Mouse (Mus musculus) limb, embryonic 11.5 days (tissue): Measurements from ENCODE around the gene Dcn. TPM values are rescaled to one million over a fixed set of nuclear protein-coding genes. Genes with fewer than 3 reads are reported as not detected.

Experiments used
- ATAC-seq: fragments of 200-750 bp; cut with Nextera tagmentation; 2 replicates; pipeline ENCODE4 v1.8.0; 2017; ENCODE audit warnings: low read depth; ENCODE audit not compliant: insufficient number of reproducible peaks, low FRiP score, low TSS enrichment
- DNase-seq: peaks from one replicate; pipeline ENCODE4 v3.0.0-alpha.2; 2015; ENCODE audit warnings: low spot score
- H3K27ac ChIP-seq: fragments of 300-500 bp; sonication (generic); replicated peaks from 2 replicates; pipeline ENCODE4 v1.5.1; 2014; ENCODE audit warnings: low read depth, mild to moderate bottlenecking, low read length
- H3K27me3 ChIP-seq: fragments of 300-500 bp; sonication (generic); 2 replicates; pipeline ENCODE4 v1.6.1; 2014; ENCODE audit warnings: mild to moderate bottlenecking, low read length, mixed read lengths; ENCODE audit not compliant: control insufficient read depth, insufficient read depth
- H3K36me3 ChIP-seq: fragments of 300-500 bp; sonication (generic); 2 replicates; pipeline ENCODE4 v1.6.1; 2014; ENCODE audit warnings: mild to moderate bottlenecking, low read length, moderate library complexity, mixed read lengths; ENCODE audit not compliant: control insufficient read depth, insufficient read depth
- H3K4me1 ChIP-seq: fragments of 300-500 bp; sonication (generic); 2 replicates; pipeline ENCODE4 v1.6.1; 2014; ENCODE audit warnings: low read length, mixed read lengths; ENCODE audit not compliant: control insufficient read depth, insufficient read depth
- H3K4me2 ChIP-seq: fragments of 300-500 bp; sonication (generic); 2 replicates; pipeline ENCODE4 v1.6.1; 2014; ENCODE audit warnings: low read depth, mild to moderate bottlenecking, moderate library complexity; ENCODE audit not compliant: severe bottlenecking
- H3K4me3 ChIP-seq: fragments of 300-500 bp; sonication (generic); 2 replicates; pipeline ENCODE4 v1.5.1; 2014; ENCODE audit warnings: low read depth, low read length
- H3K9ac ChIP-seq: fragments of 300-500 bp; sonication (generic); 2 replicates; pipeline ENCODE4 v1.6.1; 2014; ENCODE audit warnings: mild to moderate bottlenecking, low read length
- H3K9me3 ChIP-seq: fragments of 300-500 bp; sonication (generic); 2 replicates; pipeline ENCODE4 v1.6.1; 2016; ENCODE audit warnings: low read length; ENCODE audit not compliant: control insufficient read depth
- WGBS: fragments of 180-500 bp; shearing (Covaris S2); extraction: QIAGEN DNeasy Blood & Tissue Kit; methylation state at CpG from one replicate; pipeline ENCODE4 v1.1.7; 2014; 5-methylcytosine and 5-hydroxymethylcytosine counted together
- polyA plus RNA-seq: library from polyadenylated mRNA; unstranded; fragments of >200 nt; fragmentation: Nextera tagmentation; extraction: Ambion mirVana; gene quantifications from 2 replicates; pipeline ENCODE4 v1.2.1, GENCODE M21; 2014

Dcn gene
- 12.8 and 13.3 TPM in 2 replicates for polyA plus RNA-seq

- no peaks in the 10 kb centered on the region for H3K9me3 ChIP-seq
- 8% methylated on average over 7 of the region's 7 CpGs for WGBS
- DNase-seq (peak; percentile 56), ATAC-seq (peak; percentile 86)
- peak within 1 kb of the TSS; percentile 45 for H3K27ac ChIP-seq
- H3K36me3 ChIP-seq, result no peaks in the 10 kb centered on the region
- no peak within 1 kb of the TSS for H3K4me3 ChIP-seq
- H3K9ac ChIP-seq, result no peak within 1 kb of the TSS
- peaks cover 11% of the 10 kb centered on the region; the same call in 1 of the 2 replicates for H3K4me1 ChIP-seq
- H3K27me3 ChIP-seq, result no peaks in the 10 kb centered on the region
- peak within 1 kb of the TSS; percentile 31; the same call in 1 of the 2 replicates for H3K4me2 ChIP-seq
These were observed at the start of gene Dcn for GRCm38 (mm10) chr10:97479004-97479766. TSS of gene Dcn (plus strand) at chr10:97479609.

DNA sequence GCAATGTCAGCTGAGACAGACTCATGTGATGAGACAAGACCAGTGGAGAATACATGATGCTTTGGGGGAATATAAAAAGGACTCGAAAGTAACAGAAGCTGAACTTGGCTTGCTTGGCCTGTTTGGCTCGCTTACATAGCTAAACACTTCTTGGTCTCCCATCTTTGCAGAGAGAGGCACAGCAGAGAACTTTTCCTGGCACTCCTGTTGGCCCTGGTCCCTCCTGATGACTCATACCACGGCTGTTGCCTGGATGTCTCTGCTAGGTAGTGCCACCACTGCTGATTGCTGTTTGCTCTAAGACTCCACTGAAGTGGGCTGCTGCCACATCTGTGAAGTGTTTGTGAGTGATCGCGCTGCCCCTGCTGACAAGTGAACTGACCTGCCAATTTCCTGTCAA lies 42.7 kb upstream of the Dcn start:
- Histone ChIP-seq H3K36me3 (no peaks in the 10 kb centered on the region), H3K27me3 (no peaks in the 10 kb centered on the region), H3K9ac (no peak overlapping the region), H3K4me3 (no peak overlapping the region), H3K27ac (no peak overlapping the region), H3K4me2 (no peak overlapping the region), H3K9me3 (no peaks in the 10 kb centered on the region), H3K4me1 (no peaks in the 10 kb centered on the region)
- peak; percentile 31 for DNase-seq
- WGBS, result 69% methylated on average over 5 of the region's 5 CpGs
- ATAC-seq, result no peak

- 66% methylated on average over 2 of the region's 2 CpGs for WGBS
- H3K9ac ChIP-seq, result no peak overlapping the region
- H3K9me3 ChIP-seq, result no peaks in the 10 kb centered on the region
- H3K4me2 ChIP-seq, result no peak overlapping the region
- no peaks in the 10 kb centered on the region for H3K4me1 ChIP-seq
- no peak overlapping the region for H3K27ac ChIP-seq
- DNase-seq (no peak), ATAC-seq (no peak)
- H3K4me3 ChIP-seq, result no peak overlapping the region
- H3K36me3 ChIP-seq, result no peaks in the 10 kb centered on the region
- H3K27me3 ChIP-seq, result no peaks in the 10 kb centered on the region
These were observed 37.1 kb upstream of the Dcn start for GRCm38 (mm10) chr10:97442300-97442699.

DNA sequence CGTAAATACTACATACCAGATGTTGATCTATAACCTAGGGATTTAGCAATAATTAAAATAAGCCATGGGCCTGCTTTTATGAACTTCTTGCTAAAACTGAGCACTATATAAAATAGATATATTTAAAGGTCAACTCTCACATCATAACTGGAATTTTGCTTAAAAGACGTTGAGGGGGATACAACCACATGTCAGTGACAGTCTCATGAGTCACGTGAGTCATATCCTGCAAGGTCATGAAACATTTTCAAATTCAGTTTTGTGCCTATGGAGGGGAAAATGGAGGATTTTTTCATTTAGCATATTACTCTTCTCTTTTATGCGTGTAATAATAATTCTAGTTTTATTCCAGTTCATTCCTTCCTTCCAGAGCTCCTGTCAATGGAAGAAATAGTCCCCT lies 32.9 kb upstream of the Dcn start:
- DNase-seq, result no peak
- Histone ChIP-seq H3K4me2 (no peak overlapping the region), H3K9me3 (no peaks in the 10 kb centered on the region), H3K36me3 (no peaks in the 10 kb centered on the region), H3K4me3 (no peak overlapping the region), H3K27ac (no peak overlapping the region), H3K9ac (no peak overlapping the region), H3K27me3 (no peaks in the 10 kb centered on the region), H3K4me1 (no peaks in the 10 kb centered on the region)
- no peak for ATAC-seq
- 68% methylated on average over 4 of the region's 4 CpGs for WGBS

DNA sequence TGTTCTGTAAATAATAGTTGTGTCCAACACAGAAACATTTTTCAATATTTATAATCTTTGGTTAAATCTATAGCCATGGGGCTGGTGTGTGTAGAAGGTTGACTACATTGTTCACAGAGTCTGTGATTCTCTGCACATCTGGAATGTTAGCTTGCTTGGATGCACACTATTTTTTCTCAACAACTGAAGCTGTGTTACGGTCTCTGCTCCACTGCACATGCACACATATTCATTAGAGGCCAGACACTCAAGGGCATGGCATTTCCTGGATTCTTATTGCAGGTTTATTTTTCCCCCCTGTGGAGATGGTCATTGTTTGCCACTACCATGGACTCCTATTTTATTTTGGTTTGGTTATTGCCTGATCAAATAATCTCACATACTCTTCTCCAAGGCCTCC lies 26.5 kb upstream of the Dcn start:
- Histone ChIP-seq H3K4me1 (peaks cover 2% of the 10 kb centered on the region; the same call in 1 of the 2 replicates), H3K27me3 (no peaks in the 10 kb centered on the region), H3K27ac (no peak overlapping the region), H3K9ac (no peak overlapping the region), H3K4me2 (no peak overlapping the region), H3K36me3 (no peaks in the 10 kb centered on the region), H3K9me3 (no peaks in the 10 kb centered on the region), H3K4me3 (no peak overlapping the region)
- DNase-seq (no peak), ATAC-seq (no peak)
- WGBS, result 39% methylated on average over 1 of the region's 1 CpGs

DNA sequence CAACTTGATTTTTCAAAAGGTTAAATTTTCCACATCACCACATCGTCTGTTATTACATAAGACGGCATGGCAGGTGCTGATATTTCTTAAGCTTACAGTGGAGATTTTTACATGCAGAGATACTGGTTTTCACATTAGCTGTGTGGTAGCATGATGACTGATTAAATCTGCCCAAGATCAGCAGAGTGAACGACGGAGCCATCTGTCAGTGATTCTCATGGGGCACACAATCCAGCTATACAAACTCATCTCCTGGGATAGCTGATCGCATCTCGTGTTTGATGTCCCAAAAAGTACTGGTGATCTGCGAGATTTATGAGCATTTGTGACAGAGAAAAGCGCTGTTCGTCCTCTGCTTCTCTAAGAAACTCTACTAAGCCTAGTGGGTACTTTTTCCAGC lies 25.9 kb upstream of the Dcn start:
- Histone ChIP-seq H3K4me1 (peaks cover 2% of the 10 kb centered on the region; the same call in 1 of the 2 replicates), H3K27ac (no peak overlapping the region), H3K9me3 (no peaks in the 10 kb centered on the region), H3K27me3 (no peaks in the 10 kb centered on the region), H3K4me2 (no peak overlapping the region), H3K4me3 (no peak overlapping the region), H3K9ac (no peak overlapping the region), H3K36me3 (no peaks in the 10 kb centered on the region)
- DNase-seq (no peak), ATAC-seq (no peak)
- 81% methylated on average over 9 of the region's 9 CpGs for WGBS

- 83% methylated on average over 7 of the region's 7 CpGs for WGBS
- ATAC-seq, result no peak
These were observed 22.4 kb upstream of the Dcn start for GRCm38 (mm10) chr10:97456993-97457392.

DNA sequence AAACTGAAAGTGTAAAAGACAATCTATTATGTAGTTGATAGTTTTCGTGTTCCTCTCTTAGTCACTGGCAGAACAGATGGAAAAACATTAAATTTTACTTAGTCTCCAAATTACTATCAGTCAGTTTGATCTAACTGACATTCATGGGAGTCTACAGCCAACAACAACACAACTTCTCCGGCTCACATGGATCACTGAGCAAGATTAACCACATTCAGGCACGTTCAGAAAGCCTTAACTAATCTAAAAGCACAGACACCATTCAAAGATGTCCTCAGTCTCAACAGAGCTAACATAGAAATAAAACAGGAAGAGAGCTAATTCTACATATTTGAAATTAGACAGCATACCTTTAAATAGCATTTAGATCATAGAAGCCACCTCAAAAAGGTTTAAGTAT lies 12.6 kb upstream of the Dcn start:
- Histone ChIP-seq H3K4me1 (no peaks in the 10 kb centered on the region), H3K9me3 (no peaks in the 10 kb centered on the region), H3K4me3 (no peak overlapping the region), H3K27me3 (no peaks in the 10 kb centered on the region), H3K27ac (no peak overlapping the region), H3K4me2 (no peak overlapping the region), H3K9ac (no peak overlapping the region), H3K36me3 (no peaks in the 10 kb centered on the region)
- ATAC-seq (no peak), DNase-seq (no peak)
- 86% methylated on average over 3 of the region's 3 CpGs for WGBS

More at GRCm38 (mm10) chr10:97456993-97457392, 22.4 kb upstream of the Dcn start:
- Histone ChIP-seq H3K4me1 (peaks cover 2% of the 10 kb centered on the region; the same call in 1 of the 2 replicates), H3K9me3 (no peaks in the 10 kb centered on the region), H3K27ac (no peak overlapping the region), H3K4me3 (no peak overlapping the region), H3K36me3 (no peaks in the 10 kb centered on the region), H3K4me2 (no peak overlapping the region), H3K9ac (no peak overlapping the region), H3K27me3 (no peaks in the 10 kb centered on the region)
- no peak for DNase-seq
